Mouse (Mus musculus) mouse trophoblast stem cell (cell line): Measurements from ENCODE around the gene Hexdc.

Source experiments
- in situ Hi-C, 2 experiments: fragments of 300-500 bp; cut with MseI, MboI; formaldehyde crosslinking; loops; 2 replicates in 1 of 2; 3 replicates in 1 of 2; pipeline ENCODE4 v1.15.1; 2025

Gene Hexdc

GRCm38 (mm10) chr11:121204161-121205006 lies at the start of gene Hexdc, which contains the start of gene Ogfod3:
Hexdc (plus strand) TSS chr11:121204433.
Ogfod3 (minus strand) TSS chr11:121204711.
- in situ Hi-C loops = no loop called here

GRCm38 (mm10) chr11:121156411-121156891 lies 47.8 kb upstream of the Hexdc start:
- in situ Hi-C loops = no loop called here

- in situ Hi-C loops = no loop called here
Measured at GRCm38 (mm10) chr11:121159971-121160370, 44.3 kb upstream of the Hexdc start, which contains the start of gene Uts2r. Uts2r (plus strand) TSS chr11:121160271.

GRCm38 (mm10) chr11:121160636-121161346 lies 43.4 kb upstream of the Hexdc start:
- in situ Hi-C loops = no loop called here

- in situ Hi-C loops = no loop called here
Measured at GRCm38 (mm10) chr11:121163751-121164150, 40.5 kb upstream of the Hexdc start.

GRCm38 (mm10) chr11:121173203-121173602 lies 31.0 kb upstream of the Hexdc start:
- in situ Hi-C loops = no loop called here

GRCm38 (mm10) chr11:121174234-121174633 lies 30.0 kb upstream of the Hexdc start:
- in situ Hi-C loops = no loop called here

GRCm38 (mm10) chr11:121176285-121177270 lies 27.7 kb upstream of the Hexdc start:
- in situ Hi-C loops = no loop called here

- in situ Hi-C loops = no loop called here
Measured at GRCm38 (mm10) chr11:121189681-121190080, 14.6 kb upstream of the Hexdc start.

GRCm38 (mm10) chr11:121192742-121193141 lies 11.5 kb upstream of the Hexdc start:
- in situ Hi-C loops = no loop called here

GRCm38 (mm10) chr11:121193415-121193814 lies 10.8 kb upstream of the Hexdc start:
- in situ Hi-C loops = no loop called here

- in situ Hi-C loops = no loop called here
Measured at GRCm38 (mm10) chr11:121198622-121199021, 5.6 kb upstream of the Hexdc start.

- in situ Hi-C loops = no loop called here
Measured at GRCm38 (mm10) chr11:121199851-121200250, 4.4 kb upstream of the Hexdc start.

- in situ Hi-C loops = no loop called here
Measured at GRCm38 (mm10) chr11:121200781-121201180, 3.5 kb upstream of the Hexdc start.

- in situ Hi-C loops = no loop called here
Measured at GRCm38 (mm10) chr11:121201436-121202198, 2.6 kb upstream of the Hexdc start.

- in situ Hi-C loops = no loop called here
Measured at GRCm38 (mm10) chr11:121203859-121204160, 423 bp upstream of the Hexdc start.

GRCm38 (mm10) chr11:121216831-121217230 lies 12.6 kb downstream of the Hexdc start:
- in situ Hi-C loops = no loop called here

- in situ Hi-C loops = no loop called here
Measured at GRCm38 (mm10) chr11:121219776-121220175, 15.5 kb downstream of the Hexdc start.

- in situ Hi-C loops = no loop called here
Measured at GRCm38 (mm10) chr11:121220771-121221170, 16.5 kb downstream of the Hexdc start.

GRCm38 (mm10) chr11:121221321-121222010 lies 17.2 kb downstream of the Hexdc start:
- in situ Hi-C loops = no loop called here
